Mouse (Mus musculus): Measurements from ENCODE around the gene Prpf40b.

Prpf40b gene

GRCm38 (mm10) chr15:99333676-99334065 is 38.8 kb downstream of the Prpf40b start:
- peak; percentile 76 to 81 for DNase-seq

GRCm38 (mm10) chr15:99334500-99334899 is 39.6 kb downstream of the Prpf40b start:
- DNase-seq: peak in 1 of 2 experiments; percentile 54

- DNase-seq: no peak
Observed at GRCm38 (mm10) chr15:99335801-99336320, 41.0 kb downstream of the Prpf40b start.

GRCm38 (mm10) chr15:99338916-99339315 is 44.0 kb downstream of the Prpf40b start:
- no peak for DNase-seq

- no peak for DNase-seq
Observed at GRCm38 (mm10) chr15:99339669-99340068, 44.8 kb downstream of the Prpf40b start.

- no peak for DNase-seq
Observed at GRCm38 (mm10) chr15:99341102-99341501, 46.2 kb downstream of the Prpf40b start.

GRCm38 (mm10) chr15:99342194-99342981 is 47.5 kb downstream of the Prpf40b start:
- DNase-seq: no peak

- peak; percentile 49 to 61 for DNase-seq
Observed at GRCm38 (mm10) chr15:99343414-99344147, 48.7 kb downstream of the Prpf40b start.

- DNase-seq: no peak
Observed at GRCm38 (mm10) chr15:99344148-99344870, 49.4 kb downstream of the Prpf40b start.

- DNase-seq: no peak
Observed at GRCm38 (mm10) chr15:99344961-99345360, 50.1 kb downstream of the Prpf40b start.

- DNase-seq: no peak
Observed at GRCm38 (mm10) chr15:99351610-99352009, 56.7 kb downstream of the Prpf40b start.

- DNase-seq: no peak
Observed at GRCm38 (mm10) chr15:99352306-99352705, 57.4 kb downstream of the Prpf40b start.

GRCm38 (mm10) chr15:99355660-99356059 is 60.8 kb downstream of the Prpf40b start:
- DNase-seq: no peak

GRCm38 (mm10) chr15:99356462-99356861 is 61.6 kb downstream of the Prpf40b start:
- DNase-seq: no peak

GRCm38 (mm10) chr15:99358952-99359351 is 64.1 kb downstream of the Prpf40b start:
- DNase-seq: no peak

- DNase-seq: no peak
Observed at GRCm38 (mm10) chr15:99364022-99364530, 69.2 kb downstream of the Prpf40b start.

GRCm38 (mm10) chr15:99364921-99365320 is 70.0 kb downstream of the Prpf40b start:
- peak; percentile 22 to 41 for DNase-seq
